Mouse (Mus musculus): Measurements from ENCODE around the gene Prop1. TPM values are rescaled to one million over a fixed set of nuclear protein-coding genes. Genes with fewer than 3 reads are reported as not detected.

The Prop1 gene
- polyA plus RNA-seq (2012; rRNA removed) = not detected in 2 replicates

DNA sequence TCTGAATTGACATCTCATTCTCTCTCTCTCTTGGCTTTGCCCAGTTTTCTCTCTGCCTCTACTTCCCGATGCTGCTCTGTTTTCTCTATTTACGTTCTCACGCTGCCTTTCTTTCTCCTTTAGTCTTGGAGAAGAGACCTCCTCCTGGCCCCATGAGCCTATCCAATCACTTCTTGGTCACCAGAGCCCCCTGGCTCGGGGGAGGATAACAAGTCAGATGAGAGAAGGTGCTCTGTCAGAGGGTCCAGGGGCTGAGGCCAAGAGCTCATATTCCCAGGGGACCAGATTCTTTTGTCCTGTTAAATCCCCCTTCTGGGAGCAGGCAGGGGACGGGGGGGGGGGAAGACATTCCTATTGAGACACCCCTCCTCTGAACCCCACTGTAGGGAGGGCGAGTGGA lies at the start of gene Prop1:
Gene Prop1, minus strand, starts transcription at position 101 of the 400 bp plus-strand sequence.
- DNase-seq (ENCODE audit: extremely low spot score in 1 of 2, low spot score in 1 of 2) = no peak

DNA sequence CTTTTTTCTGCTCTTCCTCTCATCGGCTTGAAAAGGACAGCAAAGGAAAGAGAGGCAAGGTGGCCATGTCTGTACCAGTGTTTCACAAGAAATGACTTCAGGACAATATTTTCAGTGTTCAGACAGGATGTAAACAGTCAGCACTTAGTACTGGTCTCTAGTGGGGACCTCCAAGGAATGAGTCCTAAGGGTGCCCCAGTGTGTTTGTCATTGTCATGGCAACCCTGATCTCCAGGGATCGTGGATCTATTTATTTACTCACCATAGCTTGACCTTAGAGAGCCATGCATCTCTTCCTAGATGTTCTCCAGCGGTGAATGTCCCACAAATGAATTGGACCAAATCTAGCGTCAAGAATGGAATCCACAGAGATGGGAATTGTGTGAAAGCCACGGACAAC lies 49.7 kb upstream of the Prop1 start, which contains the start of gene Olfr51:
Gene Olfr51, plus strand, starts transcription at position 301 of the 400 bp plus-strand sequence.
- no peak for DNase-seq (ENCODE audit: extremely low spot score in 1 of 2, low spot score in 1 of 2)

DNA sequence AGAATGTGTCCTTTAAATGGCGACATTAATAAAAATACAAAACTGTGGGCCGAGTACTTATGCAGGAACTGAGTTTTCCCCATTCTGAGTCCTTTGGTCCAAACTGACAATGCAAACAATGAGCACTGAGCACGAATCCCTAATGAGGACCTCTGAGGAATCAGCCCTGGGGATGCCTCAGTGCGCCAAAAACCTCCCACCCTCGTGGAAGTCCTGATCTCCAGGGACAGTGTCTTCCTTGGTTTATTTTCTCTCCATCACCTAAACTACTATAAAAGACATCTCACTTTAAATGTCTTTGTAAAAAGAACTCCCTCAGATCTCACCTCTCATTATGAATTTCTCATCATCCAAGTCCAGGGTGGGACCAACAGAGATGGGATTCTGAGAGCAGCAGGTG lies 28.1 kb upstream of the Prop1 start, which contains the start of gene Olfr1377:
Gene Olfr1377, plus strand, starts transcription at position 301 of the 400 bp plus-strand sequence.
- DNase-seq (ENCODE audit: extremely low spot score in 1 of 2, low spot score in 1 of 2) = no peak

DNA sequence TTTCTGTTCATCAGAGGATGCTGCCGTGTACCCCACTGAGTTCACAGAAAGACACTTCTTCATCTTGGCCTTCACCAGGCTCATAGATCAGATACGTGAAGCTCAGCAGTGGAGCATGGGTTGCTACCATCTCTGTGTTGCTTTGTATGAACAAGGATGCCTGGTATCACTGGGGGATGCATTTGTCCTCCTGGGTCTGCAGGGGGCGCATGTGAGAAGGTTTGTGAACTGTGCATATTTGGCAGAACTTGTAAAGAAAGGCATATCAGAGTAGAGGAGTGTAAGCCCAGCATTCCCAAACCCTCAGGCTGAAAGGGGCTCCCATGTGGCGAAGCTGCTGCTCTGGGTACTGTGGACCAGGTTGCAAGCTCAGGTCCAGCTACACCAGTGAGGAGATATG lies 23.7 kb upstream of the Prop1 start:
- peak in 1 of 2 experiments; percentile 0 for DNase-seq (ENCODE audit: extremely low spot score in 1 of 2, low spot score in 1 of 2)

DNA sequence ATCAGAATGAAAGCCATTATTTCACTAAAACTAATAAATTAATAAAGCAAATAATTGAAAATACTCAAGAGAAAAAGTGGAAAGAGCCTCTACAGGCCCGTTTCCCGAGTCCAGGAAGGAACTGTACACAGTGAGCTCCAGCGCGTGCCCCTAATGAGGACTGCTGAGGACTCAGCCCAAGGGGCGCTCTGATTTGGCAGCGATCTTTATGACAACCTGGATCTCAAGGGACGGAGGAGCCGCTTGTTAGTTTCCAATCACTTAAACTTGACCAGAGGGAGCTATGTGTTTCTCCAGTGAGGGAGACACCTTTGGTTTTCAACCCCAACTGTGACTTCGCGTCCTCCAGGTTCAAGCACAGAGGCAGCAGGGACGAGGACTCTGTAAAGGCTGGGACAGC lies 12.7 kb upstream of the Prop1 start, which contains the start of gene Olfr1378:
Gene Olfr1378, plus strand, starts transcription at position 301 of the 400 bp plus-strand sequence.
- no peak for DNase-seq (ENCODE audit: extremely low spot score in 1 of 2, low spot score in 1 of 2)

DNA sequence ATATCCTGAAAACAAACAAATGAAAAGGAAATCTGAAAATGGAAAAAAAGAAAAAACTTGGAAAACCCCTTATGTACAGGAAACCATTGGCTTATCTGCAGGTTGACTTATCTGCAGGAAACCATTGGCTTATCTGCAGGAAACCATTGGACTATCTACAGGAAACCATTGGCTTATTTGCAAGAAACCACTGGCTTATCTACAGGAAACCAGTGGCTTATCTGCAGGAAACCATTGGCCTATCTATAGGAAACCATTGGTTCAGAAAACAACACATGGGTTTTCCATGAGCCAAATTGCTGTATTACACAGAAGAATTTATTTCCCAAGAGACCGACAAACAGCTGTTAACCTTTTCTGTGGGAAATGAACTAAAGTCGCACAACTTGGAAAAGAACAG lies 11.3 kb upstream of the Prop1 start:
- DNase-seq (ENCODE audit: extremely low spot score in 1 of 2, low spot score in 1 of 2) = no peak

DNA sequence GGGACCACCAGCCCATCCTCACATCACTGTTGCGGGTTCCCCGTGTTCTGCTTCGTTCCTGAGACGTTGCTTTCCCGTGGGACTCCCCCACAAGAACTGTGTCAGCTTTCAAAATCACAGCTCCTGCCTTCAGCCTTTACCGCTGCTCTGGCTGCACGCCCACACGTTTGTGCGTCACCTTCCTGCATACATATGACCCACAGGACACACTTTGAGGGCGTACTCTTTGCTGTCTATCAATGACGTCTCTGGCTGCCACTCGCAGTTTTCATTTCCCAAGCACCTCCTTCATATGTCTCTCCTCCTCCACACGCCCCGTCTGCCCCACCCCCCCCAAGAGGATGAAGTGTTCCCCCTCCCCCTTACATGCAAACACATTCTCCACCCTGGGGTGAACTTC lies 1.3 kb downstream of the Prop1 start:
- peak; percentile 10 to 61 for DNase-seq (ENCODE audit: extremely low spot score in 1 of 2, low spot score in 1 of 2)

DNA sequence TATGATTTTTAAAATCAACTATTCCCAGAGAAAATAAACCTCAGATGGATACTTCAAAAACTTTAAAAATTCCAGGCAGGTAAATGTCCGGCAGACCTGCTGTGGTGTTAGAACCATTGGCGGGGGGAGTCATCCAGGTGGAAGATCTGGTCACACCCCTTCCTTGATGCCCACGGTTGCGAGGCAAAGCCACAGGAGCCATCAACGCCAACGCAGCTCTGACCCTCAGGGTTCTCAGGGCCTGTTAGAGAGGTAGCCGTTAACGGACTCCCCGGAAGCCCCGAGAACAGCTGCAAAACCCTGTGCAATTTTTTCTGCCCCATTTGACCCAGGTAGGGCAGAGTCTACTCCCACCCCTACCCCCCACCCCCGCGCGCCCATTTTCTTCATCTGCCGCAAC lies 10.1 kb downstream of the Prop1 start, which contains the start of gene 4933414I15Rik:
Gene 4933414I15Rik, minus strand, starts transcription at position 260 of the 400 bp plus-strand sequence.
- no peak for DNase-seq (ENCODE audit: extremely low spot score in 1 of 2, low spot score in 1 of 2)

DNA sequence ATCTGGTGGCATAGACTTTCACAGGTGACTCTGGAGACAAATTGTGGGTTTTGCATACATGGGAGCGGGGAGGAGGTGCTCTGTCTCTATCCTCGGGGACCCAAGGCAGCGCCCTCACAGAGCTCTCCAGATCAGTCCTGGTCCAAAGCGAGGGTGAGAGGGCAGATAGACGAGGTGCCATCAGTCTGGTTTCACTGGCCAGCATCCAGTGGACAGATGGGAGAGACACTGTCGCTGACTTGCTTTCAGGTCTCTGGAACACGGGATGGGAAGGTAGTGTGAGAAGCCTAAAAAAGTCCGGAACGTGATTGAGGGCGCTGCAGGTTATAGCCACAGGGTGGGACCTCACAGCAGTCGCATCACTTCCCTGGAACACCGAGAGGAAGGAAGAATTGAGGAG lies 11.2 kb downstream of the Prop1 start:
- no peak for DNase-seq (ENCODE audit: extremely low spot score in 1 of 2, low spot score in 1 of 2)

DNA sequence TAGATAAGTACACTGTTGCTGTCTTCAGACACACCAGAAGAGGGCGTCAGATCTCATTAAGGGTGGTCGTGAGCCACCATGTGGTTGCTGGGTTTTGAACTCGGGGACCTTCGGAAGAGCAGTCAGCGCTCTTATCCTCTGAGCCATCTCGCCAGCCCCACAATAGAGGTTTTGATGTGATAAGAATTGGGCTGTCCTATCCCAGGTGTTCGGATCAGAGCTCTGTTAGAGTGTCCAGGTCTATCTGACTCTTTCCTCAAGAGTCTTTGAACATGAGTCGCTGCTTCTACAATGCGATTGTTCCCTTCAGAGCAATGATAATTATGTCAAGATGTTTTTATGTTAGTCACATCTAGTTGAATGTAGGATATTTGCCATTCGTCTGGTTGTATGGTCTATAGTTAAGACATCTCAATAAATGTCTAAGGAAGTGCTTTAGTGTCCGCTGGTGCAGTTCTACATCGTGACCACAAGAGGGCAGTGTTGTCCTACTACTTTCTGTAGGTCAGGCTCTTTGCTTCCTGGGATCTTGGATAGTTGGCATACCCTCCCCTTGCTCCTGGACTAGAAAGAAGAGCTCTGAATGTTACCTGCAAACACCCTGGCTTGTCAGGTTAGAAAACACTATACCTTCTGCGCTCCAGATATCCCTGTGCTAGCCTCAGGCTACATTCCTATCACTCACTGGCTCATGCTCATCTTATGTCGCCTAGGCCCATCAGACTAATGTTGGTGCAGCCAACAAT lies 13.8 kb downstream of the Prop1 start:
- peak in 1 of 2 experiments; percentile 66 for DNase-seq (ENCODE audit: extremely low spot score in 1 of 2, low spot score in 1 of 2)

DNA sequence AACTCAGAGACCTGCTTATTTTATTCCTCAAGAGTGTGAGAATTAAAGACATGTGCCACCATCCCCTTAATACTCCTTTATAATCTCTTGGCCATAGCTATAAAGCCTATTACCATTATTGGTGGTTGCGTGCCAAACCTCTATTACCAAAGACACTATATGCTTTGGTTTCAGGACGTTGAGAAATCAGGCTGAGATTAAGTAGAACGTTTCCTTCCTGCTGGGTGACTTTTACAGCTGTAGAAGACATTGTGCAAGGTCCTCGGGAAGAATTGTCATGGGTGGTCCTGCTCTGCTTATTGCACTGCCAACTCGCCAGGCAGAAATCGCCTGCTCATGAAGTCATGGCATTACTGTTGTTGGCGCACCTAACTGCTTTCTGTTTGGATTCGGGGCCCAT lies 15.1 kb downstream of the Prop1 start:
- no peak for DNase-seq (ENCODE audit: extremely low spot score in 1 of 2, low spot score in 1 of 2)

DNA sequence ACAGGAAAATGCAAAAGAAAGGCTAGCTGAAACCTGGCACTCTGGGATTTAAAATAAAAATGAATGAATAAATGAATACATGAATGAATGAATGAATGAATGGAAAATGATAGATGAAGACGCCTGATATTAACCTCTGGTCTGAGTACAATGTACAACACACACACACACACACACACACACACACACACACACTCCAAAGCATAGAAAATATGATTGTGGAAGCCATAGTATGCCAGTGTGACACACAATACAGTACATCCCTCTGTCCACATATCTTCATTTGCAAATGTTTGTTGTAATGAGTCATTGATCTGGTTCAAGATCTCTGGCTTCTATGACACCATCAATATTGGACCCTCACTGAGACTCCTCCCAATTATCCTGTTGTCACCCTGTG lies 21.5 kb downstream of the Prop1 start:
- no peak for DNase-seq (ENCODE audit: extremely low spot score in 1 of 2, low spot score in 1 of 2)

DNA sequence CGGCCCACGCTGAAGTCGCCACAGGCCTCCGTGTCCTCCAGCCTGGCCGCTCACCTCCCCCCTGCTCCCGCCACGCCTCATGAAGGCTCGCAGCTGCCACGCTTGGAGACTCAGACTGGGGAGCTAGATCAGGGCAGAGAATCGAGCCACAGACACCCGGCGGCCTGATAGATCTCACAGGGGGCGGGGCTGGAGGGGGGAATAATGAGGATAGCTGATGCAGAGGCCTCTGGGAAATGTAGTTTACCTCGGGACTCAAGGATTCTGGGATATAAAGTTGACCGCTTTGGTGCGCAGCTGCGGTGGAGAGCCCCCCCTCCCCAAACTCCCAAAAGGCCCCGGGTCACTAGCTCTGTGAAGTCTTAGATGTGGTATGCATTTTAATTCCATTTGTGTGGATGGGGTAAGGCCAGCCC lies 22.1 kb downstream of the Prop1 start, which contains the start of gene Zfp354b:
Gene Zfp354b, minus strand, starts transcription at position 183 of the 416 bp plus-strand sequence.
- DNase-seq (ENCODE audit: extremely low spot score in 1 of 2, low spot score in 1 of 2) = peak; percentile 83 to 91

DNA sequence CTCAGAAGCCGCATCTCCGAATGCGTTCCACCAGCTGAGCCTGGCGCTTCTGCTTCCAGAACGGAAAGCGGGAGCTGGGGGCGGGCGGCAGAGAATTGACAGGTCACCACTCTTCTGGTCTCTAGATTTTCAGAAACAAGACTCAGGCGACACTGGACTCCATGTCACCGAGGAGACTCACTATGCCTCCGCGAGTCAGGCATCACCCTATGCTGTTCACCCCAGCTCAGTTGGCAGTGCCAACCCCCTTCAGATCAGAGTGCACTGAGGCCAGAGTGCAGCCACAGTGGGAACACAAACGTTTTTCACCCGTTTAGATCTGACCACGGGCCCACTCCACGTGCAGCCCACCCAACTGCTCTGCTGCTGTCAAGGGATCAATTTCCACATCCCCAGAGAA lies 22.5 kb downstream of the Prop1 start:
- peak in 1 of 2 experiments; percentile 33 for DNase-seq (ENCODE audit: extremely low spot score in 1 of 2, low spot score in 1 of 2)

DNA sequence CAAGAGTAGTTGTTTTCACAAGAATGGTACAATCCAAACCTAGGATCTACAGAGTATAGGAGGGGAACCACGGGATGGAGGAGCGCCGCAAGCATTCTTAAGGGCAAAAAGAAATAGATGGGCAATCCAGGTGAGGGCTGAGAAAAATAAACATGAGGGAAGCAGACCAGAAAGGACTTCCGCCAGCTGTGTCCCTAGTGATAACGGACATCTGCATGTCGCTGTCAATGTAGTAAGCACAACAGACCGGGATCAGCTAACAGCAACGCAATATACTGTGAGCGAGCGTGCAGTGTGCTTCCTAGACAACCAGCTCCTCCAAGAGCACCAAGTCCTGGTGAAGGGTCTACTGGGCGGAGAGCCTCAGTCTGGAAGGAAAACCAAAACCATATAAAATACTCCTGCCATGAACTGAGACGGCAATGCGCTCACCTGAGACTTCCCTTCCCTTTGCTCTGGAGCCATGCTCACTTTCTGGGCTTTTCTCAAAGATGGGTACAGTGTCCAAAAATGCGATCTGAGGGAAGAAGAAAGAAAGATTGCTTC lies 23.0 kb downstream of the Prop1 start:
- DNase-seq (ENCODE audit: extremely low spot score in 1 of 2, low spot score in 1 of 2) = no peak

DNA sequence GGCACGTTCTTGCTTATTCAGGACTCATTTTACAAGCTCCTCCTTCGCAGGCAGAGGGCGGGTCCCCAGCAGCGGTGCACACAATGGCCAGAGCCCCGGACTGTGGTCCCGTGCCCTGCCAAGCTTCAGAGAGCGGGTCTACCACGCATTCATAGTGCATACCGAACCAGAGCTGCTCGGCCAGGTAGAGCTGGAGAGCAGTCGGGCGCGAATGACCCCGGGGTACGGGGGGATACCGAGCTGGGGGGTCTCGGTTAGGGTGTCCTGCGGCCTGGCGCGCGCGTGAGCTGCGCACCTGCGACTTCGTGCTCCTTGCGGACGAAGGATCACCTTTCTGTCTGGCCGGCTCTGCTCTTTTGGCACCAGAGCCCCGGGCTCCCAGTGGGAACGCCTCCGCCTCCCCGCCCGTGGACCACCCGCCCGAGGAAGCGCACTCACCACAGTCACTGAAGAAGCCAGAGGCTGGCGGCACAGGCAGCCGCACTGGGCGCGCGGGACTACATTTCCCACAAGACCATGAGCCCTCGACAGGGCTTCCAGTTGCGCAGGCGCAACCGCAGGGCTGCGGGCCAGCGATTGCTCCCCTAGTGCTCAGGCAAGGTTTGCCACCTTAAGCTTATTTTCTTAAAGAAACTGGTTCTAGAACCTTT lies 37.8 kb downstream of the Prop1 start, which contains the start of gene Zfp2:
Gene Zfp2, minus strand, starts transcription at position 495 of the 650 bp plus-strand sequence.
- peak; percentile 89 to 95 for DNase-seq (ENCODE audit: extremely low spot score in 1 of 2, low spot score in 1 of 2)

DNA sequence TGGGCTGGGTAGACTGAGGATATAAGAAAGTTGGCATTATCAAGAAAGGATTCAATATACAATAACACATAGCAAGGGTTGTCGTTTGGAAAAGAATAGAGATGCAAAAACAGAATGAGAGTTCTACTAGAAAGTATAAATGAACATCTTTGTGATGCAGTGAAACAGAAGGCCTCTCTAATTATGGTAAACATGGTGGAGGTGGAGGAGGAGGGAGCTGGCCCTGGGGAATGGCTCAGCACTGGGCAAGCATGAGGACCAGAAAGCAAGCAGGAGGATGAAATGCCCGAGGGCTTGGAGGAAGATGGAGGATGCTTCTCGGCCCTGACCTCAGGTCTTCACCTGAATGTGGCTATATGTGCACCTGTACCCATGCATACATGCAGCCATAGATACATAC lies 39.1 kb downstream of the Prop1 start:
- DNase-seq (ENCODE audit: extremely low spot score in 1 of 2, low spot score in 1 of 2) = peak in 1 of 2 experiments; percentile 40

DNA sequence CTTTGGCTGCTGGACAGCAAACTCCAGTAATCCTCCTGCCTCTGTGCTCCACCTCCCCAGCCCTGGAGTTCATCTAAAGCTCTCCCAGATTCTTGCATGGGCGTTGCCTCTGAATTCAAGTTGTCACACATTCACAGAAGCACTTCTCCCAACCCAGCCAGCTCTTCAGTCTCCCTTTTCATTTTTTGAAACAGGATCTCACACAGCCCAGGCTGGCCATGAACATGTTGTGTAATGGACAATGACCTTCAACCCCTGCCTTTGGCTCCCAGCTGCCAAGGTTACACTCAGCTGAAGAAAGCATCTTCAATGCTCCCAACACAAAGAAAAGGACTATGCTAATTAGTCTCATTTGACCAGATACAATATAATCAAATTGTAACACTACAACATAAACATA lies 40.3 kb downstream of the Prop1 start:
- no peak for DNase-seq (ENCODE audit: extremely low spot score in 1 of 2, low spot score in 1 of 2)

DNA sequence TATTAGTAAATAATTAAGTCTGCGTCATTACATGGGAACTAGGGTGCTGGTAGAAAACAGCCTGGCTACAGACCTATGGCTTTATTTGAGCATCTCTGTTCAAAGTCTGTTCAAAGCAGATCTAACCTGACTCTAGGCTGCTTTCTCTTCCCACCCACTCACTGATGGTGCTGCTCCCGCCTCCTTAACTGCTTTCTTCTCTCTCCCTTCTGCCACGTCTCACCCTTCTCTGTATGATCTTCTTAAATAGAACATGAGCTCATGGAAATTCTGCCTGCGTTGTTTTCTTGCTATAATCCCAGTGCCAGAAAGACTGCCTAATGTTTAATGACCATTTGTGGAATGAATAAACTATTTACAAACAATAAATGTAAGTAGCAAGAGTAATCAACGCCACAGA lies 45.4 kb downstream of the Prop1 start:
- DNase-seq (ENCODE audit: extremely low spot score in 1 of 2, low spot score in 1 of 2) = peak in 1 of 2 experiments; percentile 47

All from frontal cortex, adult 2 months (tissue).